Mouse (Mus musculus) E14TG2a.4 (cell line): Measurements from ENCODE around the gene Cux1.

Source experiments
- CTCF ChIP-seq: conservative IDR thresholded peaks from 2 replicates; pipeline ENCODE4 v1.5.1; 2014; ENCODE audit warnings: low read length
- NANOG ChIP-seq: IDR thresholded peaks from 2 replicates; pipeline ENCODE4 v1.6.1; 2014; ENCODE audit warnings: borderline replicate concordance, low read length, mixed read lengths
- POU5F1 ChIP-seq: IDR thresholded peaks from 2 replicates; pipeline ENCODE4 v1.6.1; 2014; ENCODE audit warnings: low read length, borderline replicate concordance

- peak; percentile 73 for TF ChIP-seq CTCF
- TF ChIP-seq POU5F1: no peak
- no peak for TF ChIP-seq NANOG
Observed at GRCm38 (mm10) chr5:136201832-136202231, 365.5 kb downstream of the Cux1 start.
